Mouse (Mus musculus): ENCODE measurements around the gene Clps. TPM values are rescaled to one million over a fixed set of nuclear protein-coding genes. Genes with fewer than 3 reads are reported as not detected.

The Clps gene
- polyA plus RNA-seq, 1 experiment from 2014 or later = 0.33 TPM

DNA sequence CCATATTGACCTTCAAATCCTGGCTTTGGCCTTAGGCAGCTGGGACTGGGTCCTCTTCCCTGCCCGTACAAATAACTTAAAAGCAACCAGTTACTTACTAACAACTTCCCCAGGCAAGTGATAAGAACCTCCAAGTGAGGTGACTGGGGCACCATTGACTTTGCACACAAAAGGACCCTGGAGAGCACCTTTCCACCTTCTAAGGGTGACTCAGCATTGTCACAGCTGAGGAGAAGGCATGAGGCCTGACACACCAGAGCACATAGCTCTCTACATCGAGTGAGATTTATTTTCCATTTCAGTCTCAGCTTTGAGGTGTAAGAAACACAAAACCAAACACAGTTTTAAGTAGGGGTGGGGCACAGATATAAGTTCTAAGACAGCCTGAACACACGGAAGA lies 30.0 kb upstream of the Clps start:
- WGBS = 72% methylated on average over 3 of the region's 3 CpGs
- no peak overlapping the region for H3K4me3 ChIP-seq (ENCODE audit: low read depth, low read length)
- H3K9me3 ChIP-seq (ENCODE audit: low read depth, low read length) = no peaks in the 10 kb centered on the region
- no peak for ATAC-seq (ENCODE audit: insufficient read depth)
- no peaks in the 10 kb centered on the region for H3K4me1 ChIP-seq (ENCODE audit: insufficient read depth)
- no peak for TF ChIP-seq CTCF (IDR thresholded peaks at IDR 0.05; ENCODE audit: low read depth)
- H3K4me2 ChIP-seq = no peak overlapping the region
- peaks cover 79% of the 10 kb centered on the region for H3K36me3 ChIP-seq (ENCODE audit: insufficient read depth)
- no peak overlapping the region for H3K9ac ChIP-seq
- H3K27me3 ChIP-seq (ENCODE audit: insufficient read depth, low read length) = no peaks in the 10 kb centered on the region
- no peak for DNase-seq
- no peak overlapping the region for H3K27ac ChIP-seq (ENCODE audit: low read depth)

DNA sequence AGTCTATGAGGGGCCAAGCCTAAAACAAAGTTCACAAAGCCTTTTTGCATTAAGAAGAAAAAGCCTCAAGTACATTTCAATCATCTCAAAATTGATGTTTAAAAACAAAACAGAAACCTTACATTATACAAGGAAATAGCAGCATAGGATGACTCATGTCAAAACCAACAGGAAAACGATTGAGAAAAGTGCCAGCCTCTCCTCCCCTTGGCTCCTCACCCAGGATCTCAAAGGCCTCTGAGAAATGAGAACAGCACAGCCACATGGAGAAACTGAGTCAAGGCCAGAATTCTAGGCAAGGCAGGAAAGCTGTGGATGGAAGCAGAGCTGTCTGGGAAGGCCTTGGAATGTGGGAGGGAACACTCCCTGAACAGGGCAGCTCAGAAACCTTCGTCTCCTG lies 28.0 kb upstream of the Clps start:
- 82% methylated on average over 2 of the region's 2 CpGs for WGBS
- no peak for ATAC-seq (ENCODE audit: insufficient read depth)
- Histone ChIP-seq H3K4me1 (ENCODE audit: insufficient read depth) (no peaks in the 10 kb centered on the region), H3K27ac (ENCODE audit: low read depth) (no peak overlapping the region), H3K9ac (no peak overlapping the region), H3K27me3 (ENCODE audit: insufficient read depth, low read length) (no peaks in the 10 kb centered on the region), H3K4me2 (no peak overlapping the region), H3K4me3 (ENCODE audit: low read depth, low read length) (no peak overlapping the region), H3K36me3 (ENCODE audit: insufficient read depth) (peaks cover 65% of the 10 kb centered on the region), H3K9me3 (ENCODE audit: low read depth, low read length) (no peaks in the 10 kb centered on the region)
- no peak for TF ChIP-seq CTCF (IDR thresholded peaks at IDR 0.05; ENCODE audit: low read depth)
- no peak for DNase-seq

DNA sequence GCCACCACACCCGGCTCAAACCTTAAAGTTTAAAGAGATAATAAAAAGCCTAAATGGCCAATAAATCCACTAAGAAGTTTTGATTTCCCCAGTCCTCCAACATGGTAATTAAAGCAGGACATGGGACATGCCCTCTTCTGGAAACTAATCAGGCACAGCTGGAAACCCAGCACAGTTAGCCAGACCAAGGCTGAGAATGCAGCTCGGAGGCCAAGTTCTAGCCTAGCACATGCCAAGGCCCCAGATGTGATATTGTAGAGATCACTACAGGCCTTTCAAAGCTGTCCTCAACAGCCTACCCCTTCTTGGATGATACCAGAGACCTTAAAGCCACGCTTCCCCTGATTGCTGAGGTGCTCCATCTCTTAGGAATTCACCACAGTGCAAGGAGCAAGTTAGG lies 25.9 kb upstream of the Clps start:
- no peak for TF ChIP-seq CTCF (IDR thresholded peaks at IDR 0.05; ENCODE audit: low read depth)
- ATAC-seq (ENCODE audit: insufficient read depth) (no peak), DNase-seq (peak; percentile 18)
- Histone ChIP-seq H3K9ac (no peak overlapping the region), H3K4me2 (no peak overlapping the region), H3K4me1 (ENCODE audit: insufficient read depth) (no peaks in the 10 kb centered on the region), H3K27me3 (ENCODE audit: insufficient read depth, low read length) (no peaks in the 10 kb centered on the region), H3K27ac (ENCODE audit: low read depth) (no peak overlapping the region), H3K36me3 (ENCODE audit: insufficient read depth) (peaks cover 44% of the 10 kb centered on the region), H3K9me3 (ENCODE audit: low read depth, low read length) (no peaks in the 10 kb centered on the region), H3K4me3 (ENCODE audit: low read depth, low read length) (no peak overlapping the region)
- 71% methylated on average over 3 of the region's 3 CpGs for WGBS

DNA sequence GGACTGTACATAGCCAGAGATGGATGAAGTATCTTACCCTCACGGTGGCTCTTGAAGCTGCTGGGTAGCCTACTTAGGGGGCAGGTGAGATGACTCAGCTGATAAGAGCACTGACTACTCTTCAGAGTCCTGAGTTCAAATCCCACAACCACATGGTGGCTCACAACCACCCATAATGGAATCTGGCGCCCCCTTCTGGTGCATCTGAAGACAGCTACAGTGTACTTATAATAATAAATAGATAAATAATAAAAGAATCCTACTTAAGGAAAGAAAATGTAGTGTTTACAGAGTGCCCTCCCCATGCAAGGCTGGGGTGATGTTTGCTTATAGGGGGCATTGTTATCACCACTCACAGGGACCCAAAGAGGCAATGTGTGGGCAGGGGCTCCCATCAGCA lies 20.5 kb upstream of the Clps start:
- Histone ChIP-seq H3K4me2 (no peak overlapping the region), H3K9ac (no peak overlapping the region), H3K4me3 (ENCODE audit: low read depth, low read length) (no peak overlapping the region), H3K4me1 (ENCODE audit: insufficient read depth) (no peaks in the 10 kb centered on the region), H3K36me3 (ENCODE audit: insufficient read depth) (no peaks in the 10 kb centered on the region), H3K9me3 (ENCODE audit: low read depth, low read length) (no peaks in the 10 kb centered on the region), H3K27ac (ENCODE audit: low read depth) (no peak overlapping the region), H3K27me3 (ENCODE audit: insufficient read depth, low read length) (no peaks in the 10 kb centered on the region)
- WGBS = 47% methylated on average over 2 of the region's 2 CpGs
- ATAC-seq (ENCODE audit: insufficient read depth) (no peak), DNase-seq (no peak)
- 0 out of 2 replicates have a peak, but pooled peaks have one; percentile 7 for TF ChIP-seq CTCF (IDR thresholded peaks at IDR 0.05; ENCODE audit: low read depth)

DNA sequence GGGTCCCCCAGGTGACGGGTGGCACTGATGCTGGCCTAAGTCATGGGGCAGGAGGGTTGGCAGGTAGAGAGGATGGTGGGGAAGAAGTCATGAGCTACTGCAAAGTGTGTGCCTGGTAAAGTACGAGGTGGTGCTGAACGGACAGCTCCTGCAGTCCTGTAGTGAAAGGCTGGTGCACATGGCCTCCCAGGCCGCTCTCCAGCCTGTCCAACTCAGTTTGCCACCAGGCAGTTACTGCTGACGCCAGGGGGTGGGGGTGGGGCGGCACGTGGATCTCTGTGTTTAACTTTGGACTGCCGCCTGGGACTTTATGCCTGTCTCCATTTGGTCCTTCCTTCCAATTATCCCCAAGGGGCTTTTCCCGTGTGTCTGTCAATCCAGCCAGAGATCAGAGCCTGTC lies 19.8 kb upstream of the Clps start:
- H3K9me3 ChIP-seq (ENCODE audit: low read depth, low read length) = no peaks in the 10 kb centered on the region
- DNase-seq (peak; percentile 93), ATAC-seq (ENCODE audit: insufficient read depth) (peak; percentile 79; the same call in 1 of the 2 replicates)
- H3K9ac ChIP-seq = no peak overlapping the region
- no peak for TF ChIP-seq CTCF (IDR thresholded peaks at IDR 0.05; ENCODE audit: low read depth)
- 0 out of 2 replicates have a peak, but pooled peaks cover 3% of the 10 kb centered on the region for H3K4me1 ChIP-seq (ENCODE audit: insufficient read depth)
- no peak overlapping the region for H3K4me3 ChIP-seq (ENCODE audit: low read depth, low read length)
- H3K36me3 ChIP-seq (ENCODE audit: insufficient read depth) = no peaks in the 10 kb centered on the region
- H3K4me2 ChIP-seq = no peak overlapping the region
- WGBS = 5% methylated on average over 9 of the region's 9 CpGs
- H3K27ac ChIP-seq (ENCODE audit: low read depth) = no peak overlapping the region
- no peaks in the 10 kb centered on the region for H3K27me3 ChIP-seq (ENCODE audit: insufficient read depth, low read length)

DNA sequence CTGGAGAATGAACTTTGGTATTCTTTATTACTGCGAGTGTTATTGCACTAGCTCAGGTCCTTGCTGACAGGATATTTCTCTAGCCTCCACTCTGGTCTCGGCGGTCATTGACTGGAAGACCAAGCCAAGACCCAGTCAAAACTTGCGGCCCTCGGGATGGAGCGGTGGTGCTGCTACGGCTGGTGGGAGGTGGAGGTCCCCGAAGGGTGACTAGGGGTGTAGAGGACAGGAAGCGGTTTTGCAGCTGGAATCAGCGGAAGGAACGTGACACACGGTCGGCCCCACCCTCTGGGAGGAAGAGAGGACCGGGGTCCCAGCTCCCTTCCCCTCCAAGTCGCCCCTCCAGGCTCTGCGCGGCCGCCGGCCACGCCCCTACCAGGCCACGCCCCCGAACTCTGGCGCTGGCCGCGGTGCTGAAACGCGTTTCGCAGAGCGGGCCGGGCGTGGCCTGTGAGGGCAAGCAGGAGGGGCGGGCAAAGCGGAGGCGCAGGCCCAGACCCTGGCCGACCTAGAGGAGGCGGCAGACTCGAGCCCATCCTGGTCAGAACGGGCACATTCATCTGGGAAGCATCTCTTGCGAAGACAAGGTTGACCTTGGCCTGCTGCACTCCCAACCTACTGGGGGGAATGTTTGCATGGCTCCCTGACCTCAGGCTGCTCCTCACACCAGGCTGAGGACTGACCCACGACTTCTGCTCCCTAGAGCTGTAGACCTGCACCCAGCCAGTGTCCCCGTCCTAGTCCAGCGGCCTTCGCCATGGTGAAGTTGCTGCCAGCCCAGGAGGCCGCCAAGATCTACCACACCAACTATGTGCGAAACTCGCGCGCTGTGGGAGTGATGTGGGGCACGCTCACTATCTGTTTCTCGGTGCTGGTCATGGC lies 14.9 kb upstream of the Clps start, which contains the start of gene Lhfpl5:
Gene Lhfpl5 (plus strand): TSS at position 398 of the 882 bp plus-strand sequence.
- peak; percentile 82 for ATAC-seq (ENCODE audit: insufficient read depth)
- Histone ChIP-seq H3K36me3 (ENCODE audit: insufficient read depth) (no peaks in the 10 kb centered on the region), H3K4me2 (peak within 1 kb of the TSS; percentile 58), H3K9ac (no peak within 1 kb of the TSS), H3K27ac (ENCODE audit: low read depth) (no peak within 1 kb of the TSS), H3K4me1 (ENCODE audit: insufficient read depth) (0 out of 2 replicates have a peak, but pooled peaks cover 3% of the 10 kb centered on the region), H3K9me3 (ENCODE audit: low read depth, low read length) (no peaks in the 10 kb centered on the region), H3K4me3 (ENCODE audit: low read depth, low read length) (peak within 1 kb of the TSS; percentile 19), H3K27me3 (ENCODE audit: insufficient read depth, low read length) (no peaks in the 10 kb centered on the region)
- 16% methylated on average over 50 of the region's 50 CpGs for WGBS
- 0 out of 2 replicates have a peak, but pooled peaks have one; percentile 4 for TF ChIP-seq CTCF (IDR thresholded peaks at IDR 0.05; ENCODE audit: low read depth)
- DNase-seq = peak; percentile 88

DNA sequence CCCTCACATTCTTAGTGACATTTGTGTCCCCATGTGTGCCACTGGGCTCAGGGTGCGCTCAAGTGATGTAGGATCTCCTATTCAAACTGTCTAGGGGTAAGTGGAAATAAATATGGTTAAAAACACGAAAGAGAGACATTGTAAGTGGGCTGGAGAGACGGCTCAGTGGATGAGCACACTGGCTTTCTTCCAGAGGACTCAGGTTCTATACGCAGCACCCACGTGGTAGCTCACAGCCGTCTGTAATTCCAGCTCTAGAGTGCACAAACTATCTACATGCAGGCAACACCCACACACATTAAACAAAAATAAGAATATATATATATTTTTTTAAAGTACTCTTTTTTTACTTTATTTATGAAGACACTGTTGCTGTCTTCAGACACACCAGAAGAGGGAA lies 12.4 kb upstream of the Clps start:
- H3K9me3 ChIP-seq (ENCODE audit: low read depth, low read length) = no peaks in the 10 kb centered on the region
- no peak overlapping the region for H3K4me2 ChIP-seq
- no peak overlapping the region for H3K9ac ChIP-seq
- DNase-seq = no peak
- no peak for TF ChIP-seq CTCF (IDR thresholded peaks at IDR 0.05; ENCODE audit: low read depth)
- H3K27me3 ChIP-seq (ENCODE audit: insufficient read depth, low read length) = no peaks in the 10 kb centered on the region
- no peak for ATAC-seq (ENCODE audit: insufficient read depth)
- H3K27ac ChIP-seq (ENCODE audit: low read depth) = no peak overlapping the region
- WGBS = 82% methylated on average over 6 of the region's 6 CpGs
- 0 out of 2 replicates have a peak, but pooled peaks cover 3% of the 10 kb centered on the region for H3K4me1 ChIP-seq (ENCODE audit: insufficient read depth)
- H3K36me3 ChIP-seq (ENCODE audit: insufficient read depth) = no peaks in the 10 kb centered on the region
- H3K4me3 ChIP-seq (ENCODE audit: low read depth, low read length) = no peak overlapping the region

Measured in lung, embryonic 14.5 days (tissue).